Mouse (Mus musculus): ENCODE measurements at regions not wholly inside any gene's neighbourhood (a gene's known extent, or its start where the extent isn't known, plus 50 kb on each side); places are given as distances from the start of the nearest gene placed in this dataset.

- DNase-seq (ENCODE audit: low spot score in 2 of 2), result no peak
Observed at GRCm38 (mm10) chr10:60937517-60937866, 106.1 kb upstream of the Unc5b start.

- no peak for DNase-seq (ENCODE audit: low spot score in 2 of 2)
Observed at GRCm38 (mm10) chr10:60936659-60937516, 105.5 kb upstream of the Unc5b start.

- peak in 1 of 2 experiments; percentile 32 for DNase-seq (ENCODE audit: low spot score in 2 of 2)
Observed at GRCm38 (mm10) chr10:60934297-60935286, 103.2 kb upstream of the Unc5b start.

GRCm38 (mm10) chr10:60933891-60934290, 102.5 kb upstream of the Unc5b start:
- DNase-seq (ENCODE audit: low spot score in 2 of 2), result no peak

- no peak for DNase-seq (ENCODE audit: low spot score in 2 of 2)
Observed at GRCm38 (mm10) chr10:60932855-60933254, 101.5 kb upstream of the Unc5b start.

- DNase-seq (ENCODE audit: low spot score in 2 of 2), result no peak
Observed at GRCm38 (mm10) chr10:60931891-60932378, 100.6 kb upstream of the Unc5b start.

- no peak for DNase-seq (ENCODE audit: low spot score in 2 of 2)
Observed at GRCm38 (mm10) chr10:60928646-60929045, 97.3 kb upstream of the Unc5b start.

- DNase-seq (ENCODE audit: low spot score in 2 of 2), result no peak
Observed at GRCm38 (mm10) chr10:60928164-60928563, 96.8 kb upstream of the Unc5b start.

GRCm38 (mm10) chr10:60926632-60927031, 95.3 kb upstream of the Unc5b start:
- DNase-seq (ENCODE audit: low spot score in 2 of 2), result no peak

- no peak for DNase-seq (ENCODE audit: low spot score in 2 of 2)
Observed at GRCm38 (mm10) chr10:60925644-60926043, 94.3 kb upstream of the Unc5b start.

- DNase-seq (ENCODE audit: low spot score in 2 of 2), result no peak
Observed at GRCm38 (mm10) chr10:60925198-60925597, 93.8 kb upstream of the Unc5b start.

GRCm38 (mm10) chr10:60923806-60924205, 92.4 kb upstream of the Unc5b start:
- no peak for DNase-seq (ENCODE audit: low spot score in 2 of 2)

GRCm38 (mm10) chr10:60920621-60921020, 89.2 kb upstream of the Unc5b start:
- no peak for DNase-seq (ENCODE audit: low spot score in 2 of 2)

GRCm38 (mm10) chr10:60918020-60918419, 86.6 kb upstream of the Unc5b start:
- DNase-seq (ENCODE audit: low spot score in 2 of 2), result no peak

GRCm38 (mm10) chr10:60914391-60914790, 83.0 kb upstream of the Unc5b start:
- no peak for DNase-seq (ENCODE audit: low spot score in 2 of 2)

GRCm38 (mm10) chr10:60913456-60913900, 82.1 kb upstream of the Unc5b start:
- DNase-seq (ENCODE audit: low spot score in 2 of 2), result no peak

- DNase-seq (ENCODE audit: low spot score in 2 of 2), result no peak
Observed at GRCm38 (mm10) chr10:60904351-60904750, 73.0 kb upstream of the Unc5b start.

GRCm38 (mm10) chr10:60900992-60901391, 69.6 kb upstream of the Unc5b start:
- no peak for DNase-seq (ENCODE audit: low spot score in 2 of 2)

- no peak for DNase-seq (ENCODE audit: low spot score in 2 of 2)
Observed at GRCm38 (mm10) chr10:60893810-60894147, 62.4 kb upstream of the Unc5b start.

GRCm38 (mm10) chr10:60893130-60893809, 61.9 kb upstream of the Unc5b start:
- DNase-seq (ENCODE audit: low spot score in 2 of 2), result no peak

- no peak for DNase-seq (ENCODE audit: low spot score in 2 of 2)
Observed at GRCm38 (mm10) chr10:60892730-60893129, 61.3 kb upstream of the Unc5b start.
